Mouse (Mus musculus) small intestine, adult 2 months (tissue): ENCODE data around the gene Bicra. TPM values are rescaled to one million over a fixed set of nuclear protein-coding genes. Genes with fewer than 3 reads are reported as not detected.

Source experiments
- H3K27ac ChIP-seq: fragments of 200-500 bp; 2 replicates; pipeline ENCODE4 v1.5.1; 2012; ENCODE audit warnings: low read depth, low read length, control low read depth, inconsistent platforms; ENCODE audit not compliant: insufficient read depth
- H3K27me3 ChIP-seq: fragments of 200-500 bp; 2 replicates; pipeline ENCODE4 v1.6.1; 2012; ENCODE audit warnings: mild to moderate bottlenecking, moderate library complexity, low read length, inconsistent platforms; ENCODE audit not compliant: control insufficient read depth, insufficient read depth
- H3K36me3 ChIP-seq: fragments of 200-500 bp; 2 replicates; pipeline ENCODE4 v1.6.1; 2012; ENCODE audit warnings: mild to moderate bottlenecking, low read length, control low read depth, inconsistent platforms; ENCODE audit not compliant: control insufficient read depth, insufficient read depth
- H3K4me1 ChIP-seq: fragments of 200-500 bp; 2 replicates; pipeline ENCODE4 v1.6.1; 2012; ENCODE audit warnings: low read length, inconsistent platforms, mixed read lengths; ENCODE audit not compliant: control insufficient read depth, insufficient read depth, insufficient read length
- H3K4me3 ChIP-seq: fragments of 200-500 bp; 2 replicates; pipeline ENCODE4 v1.5.1; 2012; ENCODE audit warnings: low read depth, mild to moderate bottlenecking, control low read depth, inconsistent platforms, low read length, moderate library complexity
- CTCF ChIP-seq: fragments of 200-500 bp; IDR thresholded peaks from 2 replicates; pipeline ENCODE4 v1.5.1; 2012; ENCODE audit warnings: low read depth, mild to moderate bottlenecking, control low read depth, inconsistent platforms, low read length, moderate library complexity, mixed read lengths; ENCODE audit not compliant: insufficient replicate concordance, insufficient read length; ENCODE audit errors: extremely low read depth
- POLR2A ChIP-seq: fragments of 200-500 bp; IDR thresholded peaks from 2 replicates; pipeline ENCODE4 v1.6.1; 2012; ENCODE audit warnings: low read depth, mild to moderate bottlenecking, control low read depth, inconsistent platforms, low read length, moderate library complexity
- WGBS: fragments of 180-500 bp; shearing (Covaris S2); methylation state at CpG from one replicate; pipeline ENCODE4 v1.1.7; 2018; 5-methylcytosine and 5-hydroxymethylcytosine counted together
- polyA plus RNA-seq: library from polyadenylated mRNA; depleted of rRNA; stranded (reverse); fragments of >200 nt; gene quantifications from 2 replicates; pipeline ENCODE4 v1.2.3, GENCODE M21; 2012

The Bicra gene
- polyA plus RNA-seq, 1 experiment = 31.0 TPM

DNA sequence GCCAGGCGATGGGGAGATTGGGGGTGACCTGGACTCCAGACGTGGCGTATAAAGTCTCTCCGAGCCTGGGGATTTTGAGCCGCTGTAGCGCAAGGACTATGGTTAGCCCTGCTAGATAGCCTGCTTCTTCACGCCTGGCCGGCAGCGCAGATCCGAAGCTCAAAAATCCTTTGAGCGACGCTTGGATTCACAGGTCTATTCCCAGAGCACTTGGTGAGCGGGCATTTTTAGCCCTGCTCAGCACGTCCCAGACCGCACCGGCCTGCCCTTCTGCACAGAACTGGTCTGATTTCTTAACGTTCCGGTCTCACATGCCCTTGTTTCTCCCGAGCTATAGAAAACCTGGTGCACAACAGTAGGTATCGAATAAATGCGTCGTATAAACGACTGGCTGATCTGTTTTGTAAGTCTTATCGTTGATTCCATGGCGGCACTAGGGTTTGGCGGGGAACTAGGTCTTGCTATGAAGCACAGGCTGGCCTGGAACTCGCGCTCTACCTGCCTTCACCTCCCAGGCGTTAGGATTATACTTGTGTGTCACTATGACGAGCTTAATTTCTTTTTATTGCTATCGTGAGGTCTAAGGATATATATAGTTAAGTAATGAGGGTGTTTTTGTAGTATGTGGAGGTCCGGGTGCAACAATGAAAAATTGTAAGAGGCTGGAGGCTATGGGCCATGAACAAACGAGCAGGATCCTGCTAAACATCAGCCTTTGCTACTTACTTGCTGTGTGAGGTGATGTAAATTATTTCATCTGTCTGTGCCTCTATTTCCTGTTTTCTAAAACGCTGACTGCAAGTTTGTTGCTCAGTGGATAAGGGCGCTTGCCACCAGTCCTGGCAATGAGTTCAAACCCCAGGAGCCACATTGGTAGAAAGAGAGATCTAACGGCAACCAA is 1.2 kb upstream of the Bicra start:
- no peaks in the 10 kb centered on the region for H3K36me3 ChIP-seq
- H3K4me1 ChIP-seq = peaks cover 25% of the 10 kb centered on the region
- WGBS = 2% methylated on average over 36 of the region's 36 CpGs
- TF ChIP-seq CTCF (no peak), POLR2A (no peak)
- peak overlapping the region; percentile 78 for H3K27ac ChIP-seq
- peak overlapping the region; percentile 79 for H3K4me3 ChIP-seq
- no peaks in the 10 kb centered on the region for H3K27me3 ChIP-seq

DNA sequence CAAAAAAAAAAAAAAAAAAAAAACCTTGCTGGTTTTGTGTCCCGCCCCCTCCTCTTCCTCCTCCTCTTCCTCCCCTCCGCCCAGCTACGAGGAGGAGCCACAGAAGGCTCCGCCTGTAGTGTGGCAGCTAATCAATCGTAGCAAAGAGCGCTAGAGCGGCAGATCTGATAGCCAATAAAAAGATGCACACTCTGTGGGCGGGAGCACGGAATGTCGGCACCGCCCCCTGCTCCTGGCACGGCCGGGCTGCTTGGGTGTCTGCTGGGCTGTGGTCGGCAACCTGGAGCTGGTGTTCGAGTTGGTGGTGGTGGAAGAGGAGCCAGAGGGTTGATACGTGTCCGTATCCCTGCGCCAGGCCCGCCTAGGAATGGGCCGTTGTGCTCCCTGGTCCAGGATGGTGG is 443 bp upstream of the Bicra start:
- peaks cover 26% of the 10 kb centered on the region for H3K4me1 ChIP-seq
- under 1% methylated on average over 20 of the region's 20 CpGs for WGBS
- H3K4me3 ChIP-seq = peak overlapping the region; percentile 79
- TF ChIP-seq CTCF = no peak
- TF ChIP-seq POLR2A = no peak; the same call in 1 of the 2 replicates
- peak overlapping the region; percentile 78 for H3K27ac ChIP-seq
- no peaks in the 10 kb centered on the region for H3K27me3 ChIP-seq
- H3K36me3 ChIP-seq = no peaks in the 10 kb centered on the region

DNA sequence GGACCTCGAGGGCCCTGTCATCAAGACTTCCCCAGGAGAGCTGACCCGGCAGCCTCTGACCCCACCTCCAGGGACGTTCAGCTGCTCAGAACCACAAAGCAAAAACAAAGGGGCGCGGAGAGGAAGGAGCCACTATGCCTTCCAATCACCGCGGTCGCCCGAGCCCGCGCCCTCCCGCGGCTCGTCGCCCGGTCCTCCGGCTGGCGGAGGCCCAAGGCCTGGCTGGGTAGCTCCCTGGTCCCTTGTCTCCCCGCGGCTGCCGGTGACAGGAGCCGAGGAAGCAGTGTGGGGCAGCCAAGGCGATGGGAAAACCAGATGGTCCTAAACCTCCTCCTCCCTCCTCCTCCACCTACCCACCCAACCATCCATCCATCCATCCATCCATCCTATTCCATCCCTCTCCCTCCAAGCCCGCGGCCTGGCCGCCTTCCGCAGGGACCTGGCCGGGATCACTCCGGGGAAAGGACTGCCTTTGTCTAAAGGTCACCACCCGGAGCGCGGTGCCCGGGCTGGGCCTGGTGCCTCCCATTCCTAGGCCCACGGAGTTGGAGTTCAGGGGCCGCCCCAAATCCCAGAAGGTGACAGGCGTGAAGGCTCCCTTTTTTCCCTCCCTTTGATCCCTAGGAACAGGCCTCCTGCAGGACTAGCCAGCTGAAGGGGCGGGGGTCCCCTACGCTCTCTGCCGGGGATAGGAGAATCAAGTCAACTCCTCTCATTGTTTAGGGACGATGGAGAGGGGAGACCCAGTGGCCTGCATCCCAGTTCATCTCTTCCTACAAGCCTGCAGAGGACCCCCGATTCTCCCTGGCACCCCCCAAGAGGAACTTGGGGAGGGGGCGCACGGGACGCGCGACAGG is 1.0 kb downstream of the Bicra start:
- Histone ChIP-seq H3K4me3 (peak overlapping the region; percentile 69), H3K36me3 (no peaks in the 10 kb centered on the region), H3K4me1 (peaks cover 26% of the 10 kb centered on the region), H3K27ac (peak overlapping the region; percentile 98), H3K27me3 (no peaks in the 10 kb centered on the region)
- TF ChIP-seq CTCF = no peak
- no peak; the same call in none of the 2 replicates for TF ChIP-seq POLR2A
- 1% methylated on average over 46 of the region's 46 CpGs for WGBS

DNA sequence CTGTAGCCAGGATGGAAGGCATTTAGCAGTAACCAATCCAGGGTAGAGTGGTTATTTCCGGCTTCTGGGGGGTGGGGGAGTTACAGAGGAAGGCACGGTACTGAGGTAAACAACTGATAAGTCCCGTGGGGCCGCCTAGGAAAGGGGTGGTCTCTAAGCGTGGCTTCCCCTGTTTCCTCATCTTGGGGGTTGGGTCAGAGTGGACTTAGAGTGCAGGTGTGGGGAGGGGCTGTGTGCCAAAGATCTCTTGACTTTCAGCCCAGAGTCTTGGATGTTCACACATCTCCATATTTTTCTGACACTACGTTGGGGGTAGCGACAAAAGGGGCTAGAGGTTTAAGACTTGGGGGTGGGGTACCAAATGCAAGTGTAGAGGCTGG is 1.6 kb downstream of the Bicra start:
- Histone ChIP-seq H3K4me1 (peaks cover 26% of the 10 kb centered on the region), H3K4me3 (peak overlapping the region; percentile 69), H3K27ac (peak overlapping the region; percentile 98), H3K27me3 (no peaks in the 10 kb centered on the region), H3K36me3 (no peaks in the 10 kb centered on the region)
- 0% methylated on average over 7 of the region's 7 CpGs for WGBS
- 0 out of 2 replicates have a peak, but pooled peaks have one; percentile 16 for TF ChIP-seq POLR2A
- peak; percentile 6; the same call in 1 of the 2 replicates for TF ChIP-seq CTCF

DNA sequence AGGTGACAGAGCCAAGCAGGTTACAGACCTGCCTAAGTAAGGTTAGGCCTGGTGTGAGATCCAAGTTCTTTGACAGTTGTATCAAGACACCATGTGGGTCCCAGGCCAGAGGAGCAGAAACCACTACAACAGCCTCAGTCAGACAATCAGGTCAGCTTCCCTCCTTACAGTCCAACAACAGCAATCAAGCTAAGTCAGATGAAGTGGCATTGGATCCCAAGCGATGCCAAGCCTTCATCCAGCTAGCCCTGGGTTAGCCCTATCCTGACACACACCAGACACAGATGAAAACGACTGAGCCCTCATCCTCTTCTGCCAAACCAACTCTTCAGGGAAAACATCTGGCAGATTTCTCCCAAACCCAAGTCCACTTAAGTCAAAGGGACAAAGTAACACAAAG is 2.2 kb downstream of the Bicra start:
- WGBS = 32% methylated on average over 2 of the region's 2 CpGs
- 0 out of 2 replicates have a peak overlapping the region, but pooled peaks have one; percentile 1 for H3K4me3 ChIP-seq
- TF ChIP-seq CTCF (no peak), POLR2A (no peak)

DNA sequence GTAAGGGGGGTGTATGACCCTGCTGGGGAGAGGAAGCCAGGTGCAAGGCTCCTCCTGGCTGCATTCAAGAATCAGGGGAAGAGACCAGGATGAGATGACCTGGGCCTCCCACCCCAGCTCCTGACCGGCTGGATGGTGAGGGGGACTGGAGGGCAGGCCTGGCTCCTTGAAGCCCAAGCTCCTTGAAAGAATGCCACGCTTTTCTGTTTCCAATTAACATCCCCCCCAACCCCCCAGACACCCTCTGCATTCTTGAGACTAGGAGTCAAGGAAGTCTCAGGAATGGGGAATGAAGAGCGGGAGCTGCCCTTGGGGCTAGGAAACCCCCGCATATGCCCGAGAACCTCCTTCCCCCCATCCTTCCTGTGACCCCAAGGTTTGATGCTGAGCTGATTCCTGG is 3.2 kb downstream of the Bicra start:
- peak overlapping the region; percentile 98 for H3K27ac ChIP-seq
- no peaks in the 10 kb centered on the region for H3K27me3 ChIP-seq
- no peak for TF ChIP-seq CTCF
- no peak for TF ChIP-seq POLR2A
- WGBS = 68% methylated on average over 5 of the region's 5 CpGs
- no peak overlapping the region for H3K4me3 ChIP-seq
- H3K36me3 ChIP-seq = no peaks in the 10 kb centered on the region
- H3K4me1 ChIP-seq = peaks cover 28% of the 10 kb centered on the region

More for the DNA sequence above, 2.2 kb downstream of the Bicra start:
- H3K27me3 ChIP-seq = no peaks in the 10 kb centered on the region
- H3K36me3 ChIP-seq = no peaks in the 10 kb centered on the region
- peak overlapping the region; percentile 98 for H3K27ac ChIP-seq
- H3K4me1 ChIP-seq = peaks cover 27% of the 10 kb centered on the region

DNA sequence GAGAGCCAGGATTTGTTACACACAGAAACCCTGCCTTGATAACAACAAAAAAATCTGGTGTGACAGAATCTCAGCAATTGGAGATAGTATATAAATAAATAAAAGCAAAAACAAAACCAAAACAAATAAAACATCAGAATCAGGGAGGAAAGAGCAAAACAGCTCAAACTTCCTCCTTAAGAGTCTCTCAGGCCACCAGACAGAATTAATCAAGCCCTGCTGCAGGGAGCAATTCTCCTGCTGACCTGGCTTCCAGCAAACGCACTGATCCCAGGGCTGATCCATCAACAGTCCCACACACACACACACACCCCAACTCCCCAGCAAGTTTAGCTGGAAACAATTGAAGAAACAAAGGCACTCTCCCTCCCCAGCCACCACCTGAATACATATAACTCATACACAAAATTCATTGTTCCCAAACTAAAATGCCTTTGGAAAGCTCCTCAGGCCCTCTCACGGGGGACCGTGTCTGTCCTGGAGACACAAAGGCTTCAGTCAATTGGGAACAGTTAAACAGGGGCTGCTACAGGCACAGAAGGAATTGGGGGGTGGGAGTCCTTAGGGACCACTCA is 3.8 kb downstream of the Bicra start:
- WGBS = 38% methylated on average over 3 of the region's 3 CpGs
- TF ChIP-seq CTCF (no peak), POLR2A (no peak)
- no peaks in the 10 kb centered on the region for H3K36me3 ChIP-seq
- H3K4me3 ChIP-seq = no peak overlapping the region
- H3K27ac ChIP-seq = peak overlapping the region; percentile 38
- H3K27me3 ChIP-seq = no peaks in the 10 kb centered on the region
- H3K4me1 ChIP-seq = peaks cover 33% of the 10 kb centered on the region
